Mouse (Mus musculus): ENCODE measurements around the gene Atp6v0d1.

Atp6v0d1 gene

GRCm38 (mm10) chr8:105596362-105597034 is 30.7 kb upstream of the Atp6v0d1 start:
- ChIA-PET POLR2A (interaction anchor here (0.6 to 4.4 kb wide), 37 partner anchors 8 to 1011 kb away, joined by 3 to 47 read pairs (median 4); partner anchors contain the start of genes Ripor1 (in 4 of the 4), Agrp (in 2 of the 4), Atp6v0d1 (in 1 of the 4) and Nutf2 (in 1 of the 4)), CTCF (interaction anchor here (0.5 to 2.8 kb wide), 78 partner anchors 9 to 648 kb away, joined by 3 to 69 read pairs (median 4); partner anchors contain the start of genes Ripor1 (in 4 of the 4), Acd (in 2 of the 4), Carmil2 (in 2 of the 4) and Hsd11b2 (in 2 of the 4))

GRCm38 (mm10) chr8:105594451-105595242 is 28.8 kb upstream of the Atp6v0d1 start:
- POLR2A ChIA-PET, result interaction anchor here in 3 of 4 experiments (0.5 to 4.4 kb wide), 10 partner anchors 10 to 341 kb away, joined by 3 to 40 read pairs (median 3); partner anchors contain the start of genes Ripor1 (in 3 of the 3) and Edc4 (in 1 of the 3)
- CTCF ChIA-PET, result interaction anchor here in 3 of 4 experiments (0.6 to 1.8 kb wide), 7 partner anchors 9 to 79 kb away, joined by 3 to 9 read pairs (median 3); partner anchors contain the start of gene Ripor1 (in 2 of the 3)

GRCm38 (mm10) chr8:105593859-105594258 is 28.0 kb upstream of the Atp6v0d1 start:
- ChIA-PET CTCF (interaction anchor here in 2 of 4 experiments (1.0 to 1.8 kb wide), 3 partner anchors 11 to 29 kb away, joined by 3 to 9 read pairs (median 3); partner anchors contain the start of gene Ripor1 (in 2 of the 2)), POLR2A (interaction anchor here in 3 of 4 experiments (0.6 to 4.4 kb wide), 10 partner anchors 11 to 750 kb away, joined by 3 to 40 read pairs (median 4); partner anchors contain the start of genes Ripor1 (in 2 of the 3) and Edc4 (in 1 of the 3))

GRCm38 (mm10) chr8:105592431-105592830 is 26.6 kb upstream of the Atp6v0d1 start:
- CTCF ChIA-PET, result no interaction called here
- POLR2A ChIA-PET, result interaction anchor here in 2 of 4 experiments (0.7 to 1.1 kb wide), 2 partner anchors 23 to 256 kb away, joined by 3 to 4 read pairs; no protein-coding TSS in a partner anchor

- ChIA-PET CTCF (interaction anchor here in 2 of 4 experiments (0.6 kb wide), 2 partner anchors 170 to 399 kb away, joined by 4 to 5 read pairs; no protein-coding TSS in a partner anchor), POLR2A (interaction anchor here in 2 of 4 experiments (0.6 to 5.9 kb wide), 4 partner anchors 11 to 1056 kb away, joined by 3 to 24 read pairs (median 5); partner anchors contain the start of gene Atp6v0d1 (in 1 of the 2))
Observed at GRCm38 (mm10) chr8:105579719-105580118, 13.9 kb upstream of the Atp6v0d1 start.

GRCm38 (mm10) chr8:105575538-105575937 is 9.7 kb upstream of the Atp6v0d1 start:
- ChIA-PET CTCF (interaction anchor here (0.6 to 4.1 kb wide), 22 partner anchors 9 to 1388 kb away, joined by 3 to 19 read pairs (median 4); partner anchors contain the start of genes Atp6v0d1 (in 2 of the 4) and Ripor1 (in 1 of the 4)), POLR2A (interaction anchor here in 2 of 4 experiments (0.5 to 5.9 kb wide), 16 partner anchors 10 to 1176 kb away, joined by 3 to 24 read pairs (median 3); partner anchors contain the start of genes Atp6v0d1 (in 2 of the 2) and Ripor1 (in 1 of the 2))

GRCm38 (mm10) chr8:105574741-105575140 is 8.9 kb upstream of the Atp6v0d1 start:
- ChIA-PET CTCF (interaction anchor here (0.6 to 2.7 kb wide), 8 partner anchors 9 to 488 kb away, joined by 3 to 9 read pairs (median 4); partner anchors contain the start of genes Atp6v0d1 (in 1 of the 4) and Ripor1 (in 1 of the 4)), POLR2A (interaction anchor here (0.5 to 5.9 kb wide), 20 partner anchors 9 to 498 kb away, joined by 3 to 24 read pairs (median 4); partner anchors contain the start of genes Atp6v0d1 (in 2 of the 4) and Ripor1 (in 1 of the 4))

- ChIA-PET POLR2A (interaction anchor here in 2 of 4 experiments (0.6 to 1.0 kb wide), 3 partner anchors 23 to 1130 kb away, joined by 3 to 7 read pairs (median 5); no protein-coding TSS in a partner anchor), CTCF (no interaction called here)
Observed at GRCm38 (mm10) chr8:105573427-105573826, 7.6 kb upstream of the Atp6v0d1 start.

- ChIA-PET CTCF (interaction anchor here in 1 of 4 experiments (0.6 kb wide), 1 partner anchor 94 kb away, joined by 3 read pairs; no protein-coding TSS in a partner anchor), POLR2A (interaction anchor here in 1 of 4 experiments (0.7 kb wide), 1 partner anchor 7 kb away, joined by 3 read pairs; no protein-coding TSS in a partner anchor)
Observed at GRCm38 (mm10) chr8:105571810-105572209, 6.0 kb upstream of the Atp6v0d1 start.

- ChIA-PET CTCF (interaction anchor here (0.6 to 2.8 kb wide), 14 partner anchors 9 to 758 kb away, joined by 3 to 14 read pairs (median 5); partner anchors contain the start of genes Ripor1 (in 3 of the 4) and Fhod1 (in 1 of the 4)), POLR2A (interaction anchor here in 3 of 4 experiments (0.6 to 3.3 kb wide), 25 partner anchors 9 to 260 kb away, joined by 3 to 24 read pairs (median 5); partner anchors contain the start of genes Ctcf (in 2 of the 3), Hsd11b2 (in 2 of the 3), Ripor1 (in 2 of the 3) and Acd (in 1 of the 3))
Observed at GRCm38 (mm10) chr8:105566703-105567595, 1.1 kb upstream of the Atp6v0d1 start.

- CTCF ChIA-PET, result interaction anchor here (0.6 to 2.8 kb wide), 14 partner anchors 11 to 724 kb away, joined by 3 to 14 read pairs (median 4); partner anchors contain the start of genes Ripor1 (in 3 of the 4) and Tppp3 (in 1 of the 4)
- POLR2A ChIA-PET, result interaction anchor here (0.5 to 3.3 kb wide), 41 partner anchors 10 to 1368 kb away, joined by 3 to 24 read pairs (median 3); partner anchors contain the start of genes Ctcf (in 2 of the 4), Hsd11b2 (in 2 of the 4), Ripor1 (in 2 of the 4) and Tppp3 (in 2 of the 4)
Observed at GRCm38 (mm10) chr8:105565401-105565881, 406 bp downstream of the Atp6v0d1 start.

- POLR2A ChIA-PET, result interaction anchor here (0.5 to 3.3 kb wide), 31 partner anchors 9 to 1087 kb away, joined by 3 to 24 read pairs (median 4); partner anchors contain the start of genes Hsd11b2 (in 2 of the 4), Tppp3 (in 2 of the 4), 4931428F04Rik (in 1 of the 4) and Ctcf (in 1 of the 4)
- CTCF ChIA-PET, result interaction anchor here in 3 of 4 experiments (0.6 to 2.8 kb wide), 7 partner anchors 11 to 82 kb away, joined by 3 to 14 read pairs (median 4); partner anchors contain the start of gene Ripor1 (in 1 of the 3)
Observed at GRCm38 (mm10) chr8:105564573-105565229, 1.1 kb downstream of the Atp6v0d1 start.

GRCm38 (mm10) chr8:105563871-105564270 is 2.0 kb downstream of the Atp6v0d1 start:
- POLR2A ChIA-PET, result interaction anchor here in 1 of 4 experiments (0.6 to 2.6 kb wide), 4 partner anchors 45 to 93 kb away, joined by 3 to 7 read pairs (median 4); partner anchors contain the start of genes Hsd11b2 and Tppp3
- CTCF ChIA-PET, result interaction anchor here in 3 of 4 experiments (1.1 to 1.2 kb wide), 3 partner anchors 12 to 33 kb away, joined by 3 read pairs; no protein-coding TSS in a partner anchor

GRCm38 (mm10) chr8:105562863-105563262 is 3.0 kb downstream of the Atp6v0d1 start:
- ChIA-PET CTCF (interaction anchor here in 1 of 4 experiments (1.1 kb wide), 1 partner anchor 31 kb away, joined by 4 read pairs; no protein-coding TSS in a partner anchor), POLR2A (no interaction called here)

- ChIA-PET CTCF (interaction anchor here in 2 of 4 experiments (0.6 to 1.2 kb wide), 6 partner anchors 71 to 300 kb away, joined by 3 to 6 read pairs (median 4); partner anchors contain the start of gene Thap11 (in 1 of the 2)), POLR2A (interaction anchor here in 3 of 4 experiments (0.6 to 1.9 kb wide), 9 partner anchors 9 to 218 kb away, joined by 3 to 8 read pairs (median 4); partner anchors contain the start of gene Atp6v0d1 (in 2 of the 3))
Observed at GRCm38 (mm10) chr8:105555230-105555629, 10.6 kb downstream of the Atp6v0d1 start.

Data from embryonic stem cell, embryonic (primary cell).